Mouse (Mus musculus) liver, embryonic 15.5 days (tissue): ENCODE data around the gene Nav3. TPM values are rescaled to one million over a fixed set of nuclear protein-coding genes. Genes with fewer than 3 reads are reported as not detected.

Experiments used
- ATAC-seq: fragments of 200-750 bp; cut with Nextera tagmentation; 2 replicates; pipeline ENCODE4 v1.8.0; 2017; ENCODE audit warnings: moderate number of reproducible peaks, mild to moderate bottlenecking, moderate library complexity; ENCODE audit not compliant: insufficient read depth
- H3K27ac ChIP-seq: fragments of 300-500 bp; sonication (generic); replicated peaks from 2 replicates; pipeline ENCODE4 v1.5.1; 2015; ENCODE audit warnings: mild to moderate bottlenecking, inconsistent platforms
- H3K27me3 ChIP-seq: fragments of 300-500 bp; sonication (generic); 2 replicates; pipeline ENCODE4 v1.6.1; 2015; ENCODE audit warnings: mild to moderate bottlenecking, inconsistent platforms
- H3K36me3 ChIP-seq: fragments of 300-500 bp; sonication (generic); replicated peaks from 2 replicates; pipeline ENCODE4 v1.6.1; 2015; ENCODE audit warnings: moderate library complexity, mild to moderate bottlenecking, inconsistent platforms
- H3K4me1 ChIP-seq: fragments of 300-500 bp; sonication (generic); replicated peaks from 2 replicates; pipeline ENCODE4 v1.6.1; 2015; ENCODE audit warnings: inconsistent platforms
- H3K4me2 ChIP-seq: fragments of 300-500 bp; sonication (generic); 2 replicates; pipeline ENCODE4 v1.6.1; 2015; ENCODE audit warnings: moderate library complexity, mild to moderate bottlenecking, inconsistent platforms
- H3K4me3 ChIP-seq: fragments of 300-500 bp; sonication (generic); replicated peaks from 2 replicates; pipeline ENCODE4 v1.5.1; 2015; ENCODE audit warnings: mild to moderate bottlenecking, inconsistent platforms
- H3K9ac ChIP-seq: fragments of 300-500 bp; sonication (generic); 2 replicates; pipeline ENCODE4 v1.6.1; 2015; ENCODE audit warnings: moderate library complexity, mild to moderate bottlenecking, inconsistent platforms
- H3K9me3 ChIP-seq: fragments of 300-500 bp; sonication (generic); replicated peaks from 2 replicates; pipeline ENCODE4 v1.6.1; 2016; ENCODE audit warnings: inconsistent platforms
- WGBS: fragments of 180-500 bp; shearing (Covaris S2); methylation state at CpG from one replicate; pipeline ENCODE4 v1.1.7; 2015; ENCODE audit warnings: mixed read lengths; ENCODE audit not compliant: insufficient replicate concordance; 5-methylcytosine and 5-hydroxymethylcytosine counted together
- polyA plus RNA-seq: library from polyadenylated mRNA; unstranded; fragments of >200 nt; fragmentation: Nextera tagmentation; extraction: Ambion mirVana; gene quantifications from 2 replicates; pipeline ENCODE4 v1.2.1, GENCODE M21; 2015

Gene Nav3
- 0.06 and 0.12 TPM in 2 replicates for polyA plus RNA-seq

DNA sequence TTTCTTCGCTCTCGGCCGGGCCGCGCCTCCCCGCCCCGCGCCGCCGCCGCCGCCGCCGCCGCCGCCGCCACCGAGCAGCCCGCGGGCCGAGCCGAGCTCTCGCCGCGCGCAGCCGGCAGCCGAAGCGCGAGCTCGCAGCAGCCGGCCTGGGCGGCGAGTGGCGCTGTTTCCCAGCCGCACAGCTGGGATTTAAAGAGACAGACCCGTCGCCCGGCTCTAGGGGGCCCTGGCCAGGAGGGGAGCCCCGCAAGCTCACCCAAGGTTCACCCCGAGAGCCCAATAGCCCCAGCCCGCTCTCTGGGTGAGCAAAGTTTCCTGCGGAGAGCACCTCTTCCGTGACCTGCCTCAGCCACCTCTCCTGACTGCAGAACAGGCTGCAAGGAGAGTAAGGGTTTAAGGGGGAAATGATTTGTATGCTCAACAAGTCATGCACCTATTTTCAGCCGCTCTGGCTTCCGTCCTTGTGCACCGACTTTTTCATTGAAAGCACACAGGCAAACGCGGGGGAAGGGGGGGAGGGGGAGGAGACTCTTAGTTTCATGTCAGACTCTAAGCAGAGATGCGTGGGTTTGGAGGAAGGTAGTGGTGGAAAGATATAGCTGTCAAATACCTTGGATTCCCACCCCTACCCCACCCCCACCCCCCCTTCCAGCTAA is at the start of gene Nav3:
Gene Nav3 (minus strand): TSS at position 367 of the 656 bp plus-strand sequence.
- H3K4me2 ChIP-seq: peak within 1 kb of the TSS; percentile 64
- H3K27me3 ChIP-seq: peaks cover 39% of the 10 kb centered on the region
- ATAC-seq: peak; percentile 69
- no peaks in the 10 kb centered on the region for H3K9me3 ChIP-seq
- H3K27ac ChIP-seq: no peak within 1 kb of the TSS
- H3K4me3 ChIP-seq: peak within 1 kb of the TSS; percentile 45
- no peak within 1 kb of the TSS for H3K9ac ChIP-seq
- H3K4me1 ChIP-seq: no peaks in the 10 kb centered on the region
- no peaks in the 10 kb centered on the region for H3K36me3 ChIP-seq
- 0% methylated on average over 26 of the region's 50 CpGs for WGBS

DNA sequence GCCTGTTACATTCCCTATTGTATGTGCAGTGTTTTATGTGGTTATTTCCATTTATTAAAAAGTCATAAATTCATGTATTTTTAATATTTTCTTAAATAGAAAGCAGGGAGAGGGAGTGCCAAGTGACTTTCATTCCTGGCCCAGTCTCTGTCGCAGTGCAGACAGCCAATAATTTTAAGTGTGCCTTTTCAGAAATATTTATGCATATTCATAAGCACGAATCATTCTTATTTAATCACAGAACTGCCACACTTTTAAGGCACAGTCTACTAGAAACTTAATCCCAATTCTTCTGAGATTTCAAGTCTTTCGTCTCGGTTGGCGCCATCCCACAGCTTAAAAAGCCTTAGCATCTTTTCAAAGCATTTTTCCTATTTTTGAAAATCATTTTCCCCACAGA is 29.3 kb upstream of the Nav3 start:
- H3K9ac ChIP-seq: no peak overlapping the region
- 70% methylated on average over 5 of the region's 5 CpGs for WGBS
- no peak for ATAC-seq

DNA sequence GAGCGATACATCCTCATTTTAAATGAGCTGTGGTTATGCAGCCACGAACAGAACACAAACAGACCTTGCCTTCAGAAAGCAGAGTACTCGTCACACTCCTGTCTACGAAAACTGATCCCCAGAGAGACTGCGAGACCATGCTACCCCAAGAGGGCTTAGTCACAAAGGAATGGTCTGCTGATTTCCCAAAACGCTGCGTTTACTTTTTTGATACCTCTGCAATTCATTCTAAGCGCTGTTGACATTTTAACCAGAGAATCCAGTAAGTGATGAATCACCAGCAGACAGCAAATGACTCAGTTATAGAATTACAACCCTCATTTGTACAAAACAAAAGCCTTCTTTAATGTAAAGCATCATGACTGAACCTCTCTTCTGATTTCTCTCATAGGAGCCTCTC is 28.8 kb upstream of the Nav3 start:
- Histone ChIP-seq H3K4me1 (no peaks in the 10 kb centered on the region), H3K9ac (no peak overlapping the region), H3K27ac (no peak overlapping the region), H3K27me3 (no peaks in the 10 kb centered on the region), H3K4me3 (no peak overlapping the region), H3K36me3 (no peaks in the 10 kb centered on the region), H3K9me3 (0 out of 2 replicates have a peak, but pooled peaks cover 2% of the 10 kb centered on the region), H3K4me2 (no peak overlapping the region)
- 51% methylated on average over 8 of the region's 8 CpGs for WGBS
- no peak for ATAC-seq

More for the DNA sequence above, 29.3 kb upstream of the Nav3 start:
- no peaks in the 10 kb centered on the region for H3K27me3 ChIP-seq
- no peak overlapping the region for H3K4me3 ChIP-seq
- H3K27ac ChIP-seq: no peak overlapping the region
- H3K9me3 ChIP-seq: 0 out of 2 replicates have a peak, but pooled peaks cover 2% of the 10 kb centered on the region
- H3K4me1 ChIP-seq: no peaks in the 10 kb centered on the region
- H3K4me2 ChIP-seq: no peak overlapping the region
- no peaks in the 10 kb centered on the region for H3K36me3 ChIP-seq

DNA sequence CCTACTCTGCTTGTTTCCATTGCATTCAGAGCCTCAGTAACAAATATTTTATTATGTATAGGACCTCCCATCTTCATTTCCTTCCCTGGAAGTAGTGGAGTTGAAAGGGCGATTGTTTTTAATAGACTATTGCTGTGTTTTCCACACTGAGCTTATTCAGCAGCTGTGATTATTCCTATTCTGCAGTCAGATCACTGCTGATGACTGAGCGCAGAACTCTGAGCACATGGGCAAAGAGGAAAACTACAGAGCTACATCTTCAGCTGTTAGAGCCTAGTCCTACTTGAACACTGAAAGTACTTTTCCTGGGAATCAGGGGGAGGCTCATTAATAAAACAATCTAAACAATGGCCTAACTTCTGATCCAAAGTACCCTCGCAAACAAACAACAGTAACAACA is 23.2 kb upstream of the Nav3 start:
- Histone ChIP-seq H3K4me2 (no peak overlapping the region), H3K27me3 (no peaks in the 10 kb centered on the region), H3K9ac (no peak overlapping the region), H3K4me1 (no peaks in the 10 kb centered on the region), H3K4me3 (no peak overlapping the region), H3K9me3 (0 out of 2 replicates have a peak, but pooled peaks cover 2% of the 10 kb centered on the region), H3K36me3 (no peaks in the 10 kb centered on the region), H3K27ac (no peak overlapping the region)
- no peak for ATAC-seq
- 58% methylated on average over 3 of the region's 3 CpGs for WGBS

DNA sequence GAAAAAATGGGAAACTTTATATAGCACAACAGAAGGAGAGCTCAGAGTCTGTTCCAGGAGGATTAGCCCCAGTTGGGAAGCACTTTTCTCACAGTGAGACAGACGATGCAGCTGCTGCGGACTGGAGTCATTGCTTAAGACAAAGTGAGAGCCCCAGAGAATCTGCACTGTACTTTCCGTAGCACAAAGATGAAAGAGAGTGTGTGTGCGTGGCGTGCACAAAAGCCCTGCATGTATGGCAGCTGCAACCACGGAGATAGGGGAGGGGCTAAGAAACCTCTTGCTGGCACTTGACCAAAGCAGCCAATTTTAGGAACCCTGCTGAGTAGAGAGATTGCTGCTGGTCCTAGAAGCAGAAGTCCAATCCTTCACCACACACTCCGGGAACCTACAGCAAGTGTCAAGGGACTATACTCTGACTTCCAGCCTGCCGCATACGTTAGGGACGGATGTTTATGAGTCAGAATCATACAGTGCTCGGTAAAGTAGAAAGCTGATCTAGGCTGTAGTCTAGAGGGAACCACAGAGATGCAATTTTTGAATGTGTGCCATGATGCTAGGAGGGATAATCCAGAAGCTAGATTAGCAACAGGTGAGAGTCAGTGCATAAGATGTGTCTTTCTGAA is 21.8 kb upstream of the Nav3 start:
- no peaks in the 10 kb centered on the region for H3K36me3 ChIP-seq
- no peak overlapping the region for H3K4me3 ChIP-seq
- 58% methylated on average over 11 of the region's 11 CpGs for whole genome bisulfite sequencing
- H3K27ac ChIP-seq: no peak overlapping the region
- no peak for ATAC-seq
- H3K9me3 ChIP-seq: no peaks in the 10 kb centered on the region
- H3K9ac ChIP-seq: no peak overlapping the region
- no peaks in the 10 kb centered on the region for H3K27me3 ChIP-seq
- H3K4me2 ChIP-seq: no peak overlapping the region
- no peaks in the 10 kb centered on the region for H3K4me1 ChIP-seq

DNA sequence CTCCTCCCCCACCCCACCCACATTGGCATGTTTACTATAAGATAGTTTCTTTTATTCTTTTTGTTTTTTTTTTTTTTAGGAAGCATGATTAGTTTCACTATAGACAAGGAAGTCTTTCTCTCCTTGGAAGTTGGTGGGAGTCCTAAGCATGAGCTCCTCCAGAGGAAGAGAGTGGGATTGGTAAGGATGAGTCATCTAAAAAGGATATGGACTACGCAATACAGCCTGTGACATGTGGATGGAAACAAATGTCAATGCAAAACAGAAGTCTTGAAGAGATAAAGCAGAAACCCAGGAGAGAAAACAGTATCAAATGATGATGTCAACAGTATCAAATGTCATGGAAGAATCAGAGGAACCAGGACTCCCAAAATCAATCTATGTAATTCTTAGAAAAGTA is 18.1 kb upstream of the Nav3 start:
- 34% methylated on average over 1 of the region's 1 CpGs for WGBS
- Histone ChIP-seq H3K4me2 (no peak overlapping the region), H3K9ac (no peak overlapping the region), H3K4me1 (no peaks in the 10 kb centered on the region), H3K27me3 (no peaks in the 10 kb centered on the region), H3K9me3 (no peaks in the 10 kb centered on the region), H3K4me3 (no peak overlapping the region), H3K36me3 (no peaks in the 10 kb centered on the region), H3K27ac (no peak overlapping the region)
- ATAC-seq: no peak

DNA sequence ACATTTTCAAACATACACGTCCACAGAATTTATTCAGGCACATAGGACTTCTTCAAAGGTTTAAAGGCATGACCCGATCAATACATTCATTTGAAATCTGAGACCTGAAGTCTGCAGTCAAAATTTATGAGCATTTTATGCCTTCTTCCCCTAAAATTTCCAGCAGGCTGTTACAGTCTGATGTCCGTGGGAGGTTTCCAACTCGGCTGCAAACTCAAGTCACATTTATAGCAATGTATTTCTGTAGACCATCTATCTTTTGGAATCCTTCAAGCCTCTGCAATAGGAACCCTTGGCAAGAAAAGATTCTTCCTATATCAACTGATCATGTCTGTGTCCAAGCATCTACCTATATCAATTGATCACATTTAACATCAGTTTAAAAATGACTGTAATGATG is 13.4 kb upstream of the Nav3 start:
- ATAC-seq: no peak
- no peaks in the 10 kb centered on the region for H3K27me3 ChIP-seq
- H3K9ac ChIP-seq: no peak overlapping the region
- H3K4me3 ChIP-seq: no peak overlapping the region
- H3K27ac ChIP-seq: no peak overlapping the region
- H3K4me1 ChIP-seq: no peaks in the 10 kb centered on the region
- H3K4me2 ChIP-seq: no peak overlapping the region
- WGBS: 63% methylated on average over 4 of the region's 4 CpGs
- no peaks in the 10 kb centered on the region for H3K9me3 ChIP-seq
- H3K36me3 ChIP-seq: no peaks in the 10 kb centered on the region

DNA sequence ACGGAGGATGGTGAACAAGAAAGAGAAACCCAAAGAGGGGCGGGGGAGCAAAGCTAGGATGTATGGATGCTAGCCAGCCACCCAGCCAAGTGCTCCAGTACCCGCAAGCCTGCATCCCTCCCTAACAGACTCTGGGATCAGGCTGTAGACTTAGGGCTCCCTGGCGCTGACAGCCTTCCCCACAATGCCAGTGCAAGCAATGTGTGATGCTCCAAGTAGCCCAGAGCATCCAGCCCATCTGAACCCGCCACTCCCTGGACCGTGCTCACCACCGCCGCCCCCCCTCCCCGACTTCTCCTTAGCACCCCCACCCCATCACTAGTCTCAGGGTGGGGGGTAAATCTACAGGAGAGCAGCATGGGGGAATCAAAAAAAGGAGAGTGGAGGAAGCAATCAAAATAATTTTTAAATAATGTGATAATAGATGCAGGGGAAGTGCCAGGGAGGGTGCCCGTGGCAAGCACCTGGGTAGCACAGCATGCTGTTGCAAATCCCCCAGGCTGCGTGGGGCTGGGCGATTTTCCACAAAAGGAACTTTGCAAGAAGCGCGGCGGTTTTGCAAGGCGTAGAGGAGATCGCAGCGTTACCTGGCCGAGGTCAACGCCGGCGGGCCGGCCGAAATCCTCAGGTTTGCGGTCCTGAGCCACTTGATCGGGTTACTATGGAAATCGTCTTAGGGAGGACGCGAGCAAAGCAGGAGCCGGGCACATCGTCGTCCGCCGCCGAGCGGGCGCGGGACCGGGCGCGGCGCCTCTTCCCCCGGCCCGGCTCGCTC is 754 bp downstream of the Nav3 start:
- Histone ChIP-seq H3K9ac (no peak overlapping the region), H3K4me3 (peak overlapping the region; percentile 45), H3K4me2 (peak overlapping the region; percentile 64), H3K36me3 (no peaks in the 10 kb centered on the region), H3K4me1 (no peaks in the 10 kb centered on the region), H3K27ac (no peak overlapping the region), H3K27me3 (peaks cover 39% of the 10 kb centered on the region), H3K9me3 (no peaks in the 10 kb centered on the region)
- ATAC-seq: no peak
- WGBS: 2% methylated on average over 40 of the region's 45 CpGs

DNA sequence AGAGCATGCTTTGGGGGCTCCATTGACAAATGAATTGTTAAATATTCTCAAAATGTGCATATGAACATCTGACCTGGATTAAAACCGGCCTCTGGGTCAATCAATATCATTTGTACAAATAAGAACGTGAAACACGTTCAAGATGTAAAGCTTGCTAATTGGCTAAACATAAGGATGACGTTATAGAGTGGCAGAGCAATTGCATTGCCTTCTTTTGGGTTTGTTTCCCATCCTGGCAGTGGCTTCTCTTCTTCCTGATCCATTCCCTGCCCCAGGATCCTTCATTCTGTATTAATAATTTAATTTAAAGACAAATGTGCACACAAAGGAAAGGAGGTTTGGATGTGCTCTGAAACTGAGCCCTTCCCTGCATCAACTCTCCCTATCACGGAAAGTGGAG is 2.4 kb downstream of the Nav3 start:
- Histone ChIP-seq H3K36me3 (no peaks in the 10 kb centered on the region), H3K9ac (no peak overlapping the region), H3K9me3 (no peaks in the 10 kb centered on the region), H3K4me1 (no peaks in the 10 kb centered on the region), H3K4me3 (no peak overlapping the region), H3K4me2 (no peak overlapping the region), H3K27me3 (peaks cover 39% of the 10 kb centered on the region), H3K27ac (no peak overlapping the region)
- no peak for ATAC-seq
- 50% methylated on average over 5 of the region's 5 CpGs for WGBS

DNA sequence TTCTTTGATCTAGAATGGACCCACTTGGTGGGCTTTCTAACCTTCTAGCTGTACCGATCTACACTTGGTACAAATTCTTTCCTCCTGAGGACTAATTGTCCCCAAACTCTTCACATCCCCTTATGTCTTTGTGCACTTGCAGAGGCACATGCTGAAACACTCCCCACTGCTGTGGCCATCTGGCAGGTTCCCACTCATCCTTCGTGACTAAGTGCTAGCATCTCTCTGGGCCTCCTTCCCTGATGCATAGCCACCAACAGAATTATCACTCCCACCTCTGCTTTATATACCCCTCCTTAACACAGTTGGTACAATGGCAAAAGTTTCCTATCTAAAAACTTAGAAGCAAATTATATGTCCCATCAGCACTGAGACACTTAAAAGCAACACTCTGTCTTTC is 15.6 kb downstream of the Nav3 start:
- Histone ChIP-seq H3K27me3 (no peaks in the 10 kb centered on the region), H3K36me3 (no peaks in the 10 kb centered on the region), H3K4me3 (no peak overlapping the region), H3K27ac (no peak overlapping the region), H3K9ac (no peak overlapping the region), H3K4me1 (no peaks in the 10 kb centered on the region), H3K9me3 (no peaks in the 10 kb centered on the region), H3K4me2 (no peak overlapping the region)
- WGBS: 47% methylated on average over 2 of the region's 2 CpGs
- ATAC-seq: no peak

DNA sequence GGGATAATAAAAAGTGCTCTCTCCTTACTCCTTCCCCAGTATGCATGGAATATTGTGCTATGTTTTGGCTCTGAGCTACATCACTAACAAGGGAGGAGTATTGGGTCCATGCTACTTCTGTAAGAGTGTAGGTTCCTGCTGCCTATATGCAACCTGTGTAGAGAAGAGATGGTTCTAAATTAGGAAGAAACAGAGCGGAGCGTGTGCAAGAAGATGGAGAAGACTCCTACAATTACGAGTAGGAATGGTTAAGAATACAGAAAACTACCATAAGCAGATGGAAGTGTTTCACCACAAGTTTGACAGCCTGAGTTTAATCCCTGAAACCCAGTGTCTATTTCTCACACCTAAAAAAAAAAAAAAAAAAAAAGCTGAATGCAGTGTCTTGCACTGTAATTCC is 24.9 kb downstream of the Nav3 start:
- ATAC-seq: no peak
- WGBS: 71% methylated on average over 3 of the region's 3 CpGs
- H3K4me2 ChIP-seq: no peak overlapping the region
- H3K9ac ChIP-seq: no peak overlapping the region
- H3K4me3 ChIP-seq: no peak overlapping the region
- H3K36me3 ChIP-seq: no peaks in the 10 kb centered on the region
- H3K4me1 ChIP-seq: no peaks in the 10 kb centered on the region
- H3K27me3 ChIP-seq: no peaks in the 10 kb centered on the region
- no peaks in the 10 kb centered on the region for H3K9me3 ChIP-seq
- no peak overlapping the region for H3K27ac ChIP-seq
